Mouse (Mus musculus) B cell, adult 2 months (primary cell): ENCODE results near the gene Nlrp3.
A peak's percentile ranks its signal among the peaks of the same experiment; 100 is the strongest.

Experiments used
- DNase-seq, 2 experiments: peaks; one replicate each; pipeline ENCODE4 v3.0.0; 2022

Gene Nlrp3

GRCm38 (mm10) chr11:59541324-59541723 is at the start of gene Nlrp3:
Gene Nlrp3 (plus strand): TSS chr11:59541568.
- DNase-seq: peak in 1 of 2 experiments; percentile 9

- no peak for DNase-seq
Observed at GRCm38 (mm10) chr11:59496672-59497310, 44.6 kb upstream of the Nlrp3 start.

- DNase-seq: no peak
Observed at GRCm38 (mm10) chr11:59497747-59498146, 43.6 kb upstream of the Nlrp3 start.

DNA sequence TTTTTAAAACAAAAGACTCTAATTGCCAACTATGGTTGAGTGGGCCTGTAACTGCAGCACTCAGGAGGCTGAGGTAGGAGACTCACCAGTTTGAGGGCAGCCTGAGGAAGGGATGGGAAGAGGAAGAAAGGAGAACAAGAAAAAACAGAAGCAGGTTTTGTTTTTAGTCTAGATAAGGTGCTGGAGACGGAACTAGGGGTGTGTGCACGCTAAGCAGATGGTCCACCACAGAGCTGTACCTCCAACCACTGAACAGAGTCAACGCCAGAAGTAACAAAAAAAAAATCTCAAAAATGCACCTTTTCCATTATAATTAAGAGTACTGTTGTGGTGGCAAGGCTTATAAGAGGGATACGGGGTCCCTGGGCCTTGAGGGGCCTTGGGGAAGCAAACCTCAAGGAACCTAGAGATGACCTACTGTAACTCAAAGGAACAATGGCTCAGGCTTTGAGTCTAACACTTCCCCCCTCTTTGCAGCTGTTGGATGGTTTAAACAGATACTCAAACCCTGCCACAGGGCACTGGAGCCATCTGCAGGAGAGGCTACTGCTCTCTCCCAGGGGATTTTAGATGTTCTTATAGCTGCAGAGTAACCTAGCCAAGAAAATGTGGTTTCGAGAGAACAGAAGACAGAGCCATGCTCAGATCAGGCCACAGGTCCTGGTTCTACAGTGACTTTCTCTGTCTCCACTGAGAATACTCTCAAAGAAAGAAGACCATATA is 39.2 kb upstream of the Nlrp3 start:
- DNase-seq: no peak

DNA sequence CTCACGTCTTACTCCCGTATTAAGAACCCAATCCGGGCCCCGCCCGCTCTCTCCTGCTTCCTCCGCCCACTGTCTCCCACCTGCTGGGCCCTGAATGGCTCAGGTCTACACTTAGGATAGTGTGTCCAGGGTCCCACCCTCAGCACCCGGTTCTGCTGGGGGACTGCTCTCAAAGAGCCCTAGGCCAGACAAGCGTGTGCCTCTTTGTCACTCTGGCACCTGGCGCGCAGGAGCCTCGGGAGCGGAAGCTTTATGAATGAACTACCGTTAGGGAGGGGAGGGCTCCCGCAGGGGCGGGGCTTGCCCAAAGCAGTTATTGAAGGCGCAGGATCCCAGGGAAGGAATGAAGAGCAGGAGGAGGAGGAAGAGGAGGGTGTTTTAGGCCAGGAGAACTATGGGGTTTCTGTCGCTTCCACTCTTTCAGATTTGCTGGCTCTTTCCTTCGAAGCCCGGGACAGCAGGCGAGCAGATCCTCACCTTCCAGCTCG is 36.0 kb upstream of the Nlrp3 start:
- DNase-seq: peak; percentile 68 to 69

- DNase-seq: peak; percentile 68 to 70
Observed at GRCm38 (mm10) chr11:59505839-59506712, 35.3 kb upstream of the Nlrp3 start.

DNA sequence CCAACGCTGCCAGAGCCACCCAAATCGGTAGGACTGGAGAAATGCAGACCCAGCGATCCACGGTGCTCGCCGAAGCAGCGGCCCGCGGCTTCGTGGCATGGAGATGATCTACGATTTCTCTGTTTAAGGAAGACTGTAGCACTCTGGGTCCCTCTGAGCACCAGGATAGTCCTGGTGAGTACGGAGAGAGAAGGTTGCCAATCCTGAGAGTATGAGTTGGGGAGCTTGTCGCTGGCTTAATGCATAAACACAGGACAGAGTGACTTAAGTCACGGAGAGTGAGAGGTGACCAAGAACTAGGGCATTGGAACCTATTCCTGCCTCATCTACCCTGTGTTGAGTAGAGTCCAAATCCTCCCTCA is 34.7 kb upstream of the Nlrp3 start:
- peak in 1 of 2 experiments; percentile 26 for DNase-seq

DNA sequence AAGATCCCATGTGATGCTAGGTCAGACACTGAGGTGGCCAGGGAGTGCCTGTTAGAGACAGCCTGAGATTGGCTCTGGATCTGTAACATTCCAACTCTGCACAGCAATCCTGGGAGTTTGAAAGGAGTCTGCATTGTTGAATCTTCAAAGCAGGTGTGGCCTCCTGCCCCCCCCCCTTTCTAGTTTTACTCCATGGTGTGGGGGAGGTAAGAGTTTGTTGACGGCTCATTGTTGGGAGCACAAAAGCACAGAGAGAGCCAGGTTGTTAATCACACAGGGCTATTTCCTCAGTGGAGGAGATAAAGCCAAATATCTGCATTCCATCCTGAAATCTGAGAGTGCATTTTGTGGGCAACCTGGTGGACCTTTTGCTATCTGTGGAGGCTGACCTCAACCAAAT is 29.8 kb upstream of the Nlrp3 start:
- DNase-seq: no peak

DNA sequence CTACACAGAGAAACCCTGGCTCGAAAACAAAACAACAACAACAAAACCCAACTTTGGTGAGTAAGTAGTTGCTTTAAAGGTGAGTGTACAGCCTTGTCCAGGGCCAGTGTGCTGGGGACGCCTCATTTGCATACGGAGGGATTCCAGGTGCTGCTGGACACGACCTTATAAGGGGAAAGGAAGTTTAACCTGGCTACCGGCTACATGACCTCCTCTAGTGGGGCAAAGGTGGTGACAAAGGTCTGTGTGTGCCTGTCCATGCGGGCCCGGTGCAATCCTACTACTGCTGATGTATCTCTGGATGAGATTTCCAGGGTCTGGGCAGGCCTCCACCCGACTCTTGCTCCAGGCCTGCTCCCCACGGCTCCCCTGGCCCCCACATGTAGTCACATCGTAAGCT is 28.6 kb upstream of the Nlrp3 start:
- DNase-seq: no peak

GRCm38 (mm10) chr11:59513556-59513955 is 27.8 kb upstream of the Nlrp3 start:
- no peak for DNase-seq

DNA sequence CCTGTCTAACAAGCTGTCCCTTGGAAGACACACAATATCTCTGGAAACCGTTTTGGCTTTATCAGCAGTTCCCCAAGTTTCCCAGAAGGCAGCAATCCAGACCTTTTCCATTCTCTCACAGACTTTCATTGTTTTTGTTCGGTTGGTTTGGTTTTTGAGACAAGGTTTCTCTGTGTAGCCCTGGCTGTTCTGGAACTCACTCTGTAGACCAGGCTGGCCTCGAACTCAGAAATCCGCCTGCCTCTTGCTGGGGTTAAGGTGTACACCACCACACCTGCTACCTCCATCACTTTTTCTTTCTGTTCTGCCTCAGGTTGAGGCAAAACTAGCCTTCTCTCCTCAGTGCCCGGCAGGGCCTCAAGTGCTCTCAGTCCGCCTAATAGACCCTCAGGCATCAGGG is 27.0 kb upstream of the Nlrp3 start:
- no peak for DNase-seq

GRCm38 (mm10) chr11:59514789-59515188 is 26.6 kb upstream of the Nlrp3 start:
- DNase-seq: no peak

- DNase-seq: no peak
Observed at GRCm38 (mm10) chr11:59517441-59517840, 23.9 kb upstream of the Nlrp3 start.

DNA sequence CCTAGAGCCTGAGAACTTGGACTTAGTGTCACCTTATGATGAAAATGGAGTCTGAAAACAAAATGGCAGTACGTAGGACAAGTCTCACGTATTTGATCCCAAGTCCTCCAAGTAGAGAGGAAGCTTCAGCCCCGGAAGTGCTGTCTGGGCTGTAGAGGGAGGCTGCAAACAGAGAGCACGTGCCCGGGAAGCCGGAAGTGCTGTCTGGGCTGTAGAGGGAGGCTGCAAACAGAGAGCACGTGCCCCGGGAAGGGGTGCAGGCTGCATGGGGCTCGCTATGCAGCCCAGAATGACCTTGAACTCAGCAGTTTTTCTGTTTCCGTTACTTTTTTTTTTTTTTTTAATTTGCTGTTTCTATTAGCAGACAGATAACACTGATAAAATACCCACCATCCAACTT is 23.1 kb upstream of the Nlrp3 start:
- no peak for DNase-seq

- no peak for DNase-seq
Observed at GRCm38 (mm10) chr11:59519741-59520495, 21.4 kb upstream of the Nlrp3 start.

GRCm38 (mm10) chr11:59524150-59524549 is 17.2 kb upstream of the Nlrp3 start:
- DNase-seq: peak; percentile 42 to 47

DNA sequence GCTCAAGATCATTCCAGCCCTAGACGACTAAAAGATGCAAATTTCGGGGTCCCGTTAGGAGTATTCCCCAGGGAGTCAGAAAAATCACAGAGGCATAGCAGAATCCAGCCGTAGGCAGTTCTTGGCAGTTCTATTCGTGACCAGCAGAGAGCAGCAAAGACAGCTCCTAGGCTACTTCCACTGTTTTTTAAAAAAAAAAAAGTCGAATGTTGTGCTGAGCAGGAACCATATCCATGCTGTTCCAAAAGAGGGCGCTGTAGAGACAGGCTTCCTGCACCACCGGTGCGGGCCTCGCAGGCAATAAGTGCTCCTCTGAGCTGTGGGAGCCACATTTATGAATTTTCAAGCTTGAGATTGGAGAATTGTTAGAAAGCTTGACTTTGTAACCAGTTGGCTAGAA is 16.1 kb upstream of the Nlrp3 start:
- peak; percentile 83 to 84 for DNase-seq

DNA sequence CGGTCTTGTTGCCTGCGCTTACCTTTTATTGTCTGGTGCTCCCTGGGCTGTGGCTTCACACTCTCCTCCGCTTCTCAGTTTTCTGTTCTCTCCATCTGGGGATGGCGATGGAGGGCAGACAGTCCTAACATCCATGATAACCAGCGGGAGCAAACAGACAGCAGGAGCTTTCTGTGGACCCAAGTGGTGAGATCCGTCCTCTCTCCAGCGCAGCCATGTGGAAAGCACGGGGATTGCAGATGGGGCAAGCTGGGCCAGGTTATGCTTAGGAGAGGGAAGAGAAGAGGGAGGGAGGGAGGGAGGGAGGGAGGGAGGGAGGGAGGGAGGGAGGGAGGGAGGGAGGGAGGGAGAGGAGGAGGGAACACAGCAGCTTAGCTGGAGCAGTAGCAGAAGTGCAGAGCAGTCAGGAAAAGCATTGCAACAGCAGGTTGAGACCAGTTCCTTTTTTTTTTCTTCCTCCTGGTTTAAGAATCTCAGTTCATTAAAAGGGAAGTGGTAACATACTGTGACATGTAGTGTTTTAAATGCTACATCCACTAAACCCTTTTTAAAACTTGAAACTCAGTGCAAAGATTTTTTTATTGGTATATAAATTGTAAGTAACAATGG is 14.8 kb upstream of the Nlrp3 start, which contains the start of gene Zkscan17:
TSS of gene Zkscan17 (minus strand) at position 280 of the 609 bp plus-strand sequence.
- DNase-seq: peak in 1 of 2 experiments; percentile 28

GRCm38 (mm10) chr11:59530221-59530620 is 11.1 kb upstream of the Nlrp3 start:
- no peak for DNase-seq

DNA sequence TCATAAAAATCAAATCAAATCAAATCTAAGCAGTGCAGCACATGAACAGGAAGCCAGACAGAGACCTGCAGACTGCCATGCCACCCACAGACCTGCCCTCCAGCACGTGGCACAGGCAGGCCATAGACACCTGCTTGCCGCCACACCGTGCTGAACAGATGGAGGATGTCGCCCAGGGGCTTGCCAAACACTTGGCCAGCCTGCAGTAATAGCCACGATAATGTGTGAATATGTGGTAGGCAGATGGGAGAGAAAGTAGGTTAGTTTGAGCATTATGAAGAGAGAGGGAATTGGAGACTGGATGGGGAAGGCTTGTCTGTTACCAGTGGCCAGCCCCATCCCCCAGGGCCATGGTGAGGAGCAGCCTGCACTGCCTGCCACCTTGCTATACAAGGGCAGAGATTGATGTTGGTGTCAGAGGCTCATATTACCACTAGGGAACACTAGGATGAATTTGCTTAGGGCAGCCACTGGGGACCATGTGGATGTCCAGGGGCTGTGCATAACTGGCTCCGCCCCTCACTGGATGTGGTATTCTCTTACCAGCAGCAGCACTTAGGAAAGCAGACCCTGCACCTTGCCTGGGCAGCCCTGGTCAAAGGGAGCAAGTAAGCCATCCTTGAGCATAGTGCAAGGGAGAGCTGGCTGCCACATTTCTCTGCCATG is 10.4 kb upstream of the Nlrp3 start:
- DNase-seq: no peak

- no peak for DNase-seq
Observed at GRCm38 (mm10) chr11:59531562-59531961, 9.8 kb upstream of the Nlrp3 start.
